Mouse (Mus musculus) megakaryocyte, embryonic 14.5 days (primary cell): ENCODE results near the gene Fam19a3.

Experiments
- FLI1 ChIP-seq: IDR thresholded peaks from 2 replicates; pipeline ENCODE4 v1.6.1; 2012; ENCODE audit warnings: low read length, inconsistent platforms, mixed read lengths
- GATA1 ChIP-seq: IDR thresholded peaks from 3 replicates; pipeline ENCODE4 v1.6.1; 2012; ENCODE audit warnings: mixed read lengths, low read length, inconsistent platforms, borderline replicate concordance

- TF ChIP-seq GATA1 (no peak), FLI1 (no peak)
Measured at GRCm38 (mm10) chr3:104817481-104817990, 35.9 kb upstream of the Fam19a3 start.
